Mouse (Mus musculus): ENCODE data around the gene Tmem117. TPM values are rescaled to one million over a fixed set of nuclear protein-coding genes. Genes with fewer than 3 reads are reported as not detected.
A peak's percentile ranks its signal among the peaks of the same experiment; 100 is the strongest.

Gene Tmem117
- polyA plus RNA-seq, 1 experiment from 2014 or later: 2.8 TPM

DNA sequence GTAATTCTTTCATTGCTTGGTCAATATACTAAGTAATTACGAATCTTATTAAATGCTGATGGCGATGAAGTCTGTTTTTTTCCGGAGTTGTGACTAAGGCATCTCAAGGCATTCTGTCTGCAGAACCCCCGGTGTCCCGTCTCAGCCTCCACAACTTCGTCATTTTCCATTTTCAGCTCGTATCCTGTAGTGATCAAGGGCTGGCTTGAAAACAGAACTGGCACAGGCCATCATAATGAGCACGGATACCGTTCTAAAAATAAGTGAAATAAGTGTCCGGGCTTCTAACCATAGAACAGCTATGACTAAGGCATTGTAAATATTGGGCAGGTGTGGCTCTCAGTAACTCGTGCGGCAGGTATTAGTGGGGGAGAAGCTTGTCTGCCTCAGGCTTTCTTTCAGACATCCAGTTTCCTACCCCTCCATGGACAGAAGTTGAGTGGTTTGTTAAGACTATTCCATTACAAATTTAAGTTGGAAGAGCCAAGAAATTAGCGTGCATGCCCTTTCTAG, 26.8 kb downstream of the Tmem117 start:
- no peak for ATAC-seq
- Histone ChIP-seq H3K9me3 (ENCODE audit: control insufficient read depth, low read length) (no peaks in the 10 kb centered on the region), H3K36me3 (ENCODE audit: control insufficient read depth, insufficient read depth, low read length) (no peaks in the 10 kb centered on the region), H3K9ac (ENCODE audit: low read depth, low read length) (no peak overlapping the region), H3K27me3 (replicated peaks; ENCODE audit: control insufficient read depth, insufficient read depth, low read length) (no peaks in the 10 kb centered on the region), H3K4me3 (ENCODE audit: low read length) (no peak overlapping the region), H3K4me2 (ENCODE audit: low read depth, low read length) (no peak overlapping the region), H3K27ac (ENCODE audit: low read length) (no peak overlapping the region), H3K4me1 (ENCODE audit: control insufficient read depth, insufficient read depth, low read length) (peaks cover under 1% of the 10 kb centered on the region; the same call in 1 of the 2 replicates)
- 75% methylated on average over 13 of the region's 13 CpGs for WGBS

DNA sequence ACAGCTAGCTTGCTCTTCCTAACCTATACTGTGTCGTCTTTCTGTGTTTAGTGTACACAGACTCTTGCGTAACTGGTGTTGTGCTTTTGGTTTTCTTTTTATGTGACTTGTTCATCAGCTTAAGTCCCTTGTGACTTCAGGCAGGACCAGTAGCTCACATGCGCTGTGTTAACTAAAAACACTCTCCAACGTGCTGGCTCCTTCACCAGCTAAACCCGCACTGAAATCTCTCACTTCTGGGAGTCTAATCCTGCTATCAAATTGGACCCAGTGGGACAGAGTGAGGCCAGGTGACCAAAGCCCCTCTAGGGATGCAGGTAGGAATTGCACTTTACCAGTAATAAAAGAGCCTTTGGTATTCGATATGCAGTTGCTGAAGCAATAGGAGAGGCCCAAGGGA, 28.9 kb downstream of the Tmem117 start:
- Histone ChIP-seq H3K36me3 (ENCODE audit: control insufficient read depth, insufficient read depth, low read length) (no peaks in the 10 kb centered on the region), H3K4me2 (ENCODE audit: low read depth, low read length) (no peak overlapping the region), H3K4me3 (ENCODE audit: low read length) (no peak overlapping the region), H3K9me3 (ENCODE audit: control insufficient read depth, low read length) (no peaks in the 10 kb centered on the region), H3K9ac (ENCODE audit: low read depth, low read length) (no peak overlapping the region), H3K27me3 (replicated peaks; ENCODE audit: control insufficient read depth, insufficient read depth, low read length) (no peaks in the 10 kb centered on the region), H3K4me1 (ENCODE audit: control insufficient read depth, insufficient read depth, low read length) (0 out of 2 replicates have a peak, but pooled peaks cover 3% of the 10 kb centered on the region), H3K27ac (ENCODE audit: low read length) (no peak overlapping the region)
- WGBS: 73% methylated on average over 6 of the region's 6 CpGs
- ATAC-seq: no peak

DNA sequence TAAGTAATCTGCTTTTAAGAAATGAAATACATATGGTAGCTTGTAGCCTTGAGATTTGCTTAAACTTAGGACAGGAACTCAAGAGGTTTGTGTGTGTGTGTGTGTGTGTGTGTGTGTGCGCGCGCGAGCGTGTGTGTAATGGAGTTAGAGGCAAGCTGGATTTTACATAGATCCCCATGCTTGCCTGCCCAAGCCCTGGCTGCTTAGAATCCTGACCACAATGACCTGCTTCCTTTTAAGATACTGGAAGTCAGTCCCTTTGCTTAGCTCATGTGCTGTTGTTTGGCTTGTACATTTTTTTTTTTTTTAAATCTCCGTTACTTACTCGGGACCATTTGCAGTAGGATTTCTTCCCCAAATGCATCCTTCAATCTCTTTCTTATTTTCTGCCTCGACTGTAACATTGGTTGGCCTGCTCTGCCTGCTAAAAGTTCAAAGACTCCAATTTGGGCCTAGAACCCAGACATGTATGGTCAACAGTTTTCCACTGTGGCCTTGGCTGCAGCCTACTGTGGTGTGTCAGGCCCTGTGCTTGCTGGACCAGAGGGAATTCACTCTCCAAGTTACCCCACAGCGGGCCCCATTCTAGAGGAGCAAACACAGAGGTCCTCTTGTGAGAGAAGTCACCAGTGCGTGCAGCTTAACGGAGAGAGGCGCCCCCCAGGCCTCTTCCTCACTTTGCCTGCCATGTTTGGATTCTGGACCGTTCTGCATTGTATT, 29.5 kb downstream of the Tmem117 start:
- Histone ChIP-seq H3K36me3 (ENCODE audit: control insufficient read depth, insufficient read depth, low read length) (no peaks in the 10 kb centered on the region), H3K27me3 (replicated peaks; ENCODE audit: control insufficient read depth, insufficient read depth, low read length) (no peaks in the 10 kb centered on the region), H3K4me2 (ENCODE audit: low read depth, low read length) (no peak overlapping the region), H3K4me1 (ENCODE audit: control insufficient read depth, insufficient read depth, low read length) (0 out of 2 replicates have a peak, but pooled peaks cover 3% of the 10 kb centered on the region), H3K9me3 (ENCODE audit: control insufficient read depth, low read length) (no peaks in the 10 kb centered on the region), H3K27ac (ENCODE audit: low read length) (no peak overlapping the region), H3K4me3 (ENCODE audit: low read length) (no peak overlapping the region), H3K9ac (ENCODE audit: low read depth, low read length) (no peak overlapping the region)
- ATAC-seq: no peak
- 76% methylated on average over 13 of the region's 13 CpGs for WGBS

DNA sequence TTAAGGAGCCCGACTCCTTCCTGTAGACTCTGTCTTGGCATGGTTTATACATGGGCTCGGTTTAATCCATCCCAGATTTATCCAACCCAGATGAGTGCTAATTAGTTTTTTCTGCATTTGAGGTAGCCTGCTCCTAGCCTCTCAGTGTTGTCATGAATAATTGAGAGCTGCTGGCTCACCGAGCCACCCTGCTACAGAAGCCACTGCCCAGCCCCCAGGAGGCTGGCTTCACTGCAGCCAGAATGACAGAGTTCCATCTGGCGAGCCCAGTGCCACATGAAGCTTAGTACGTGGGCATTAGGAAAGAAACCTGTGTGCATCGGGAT, 30.0 kb downstream of the Tmem117 start:
- ATAC-seq: no peak

DNA sequence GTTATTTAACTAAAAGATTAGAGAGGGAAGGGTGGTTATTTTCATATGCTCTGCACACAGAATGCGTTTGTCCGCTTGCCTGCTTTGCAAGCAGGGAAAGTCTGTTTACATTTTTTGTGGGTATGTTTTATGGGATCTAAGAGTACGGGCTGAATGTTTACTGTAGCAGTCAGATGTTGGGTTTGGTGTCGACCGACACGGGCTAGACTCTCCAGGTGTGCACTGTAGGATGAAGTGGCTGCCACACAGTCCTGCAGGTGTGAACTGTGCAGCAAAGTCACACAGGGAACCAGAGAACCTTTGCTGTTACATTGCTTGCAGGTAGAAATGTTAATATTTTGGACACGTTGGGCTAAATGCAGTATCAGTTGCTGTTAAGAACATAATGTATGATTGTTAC, 31.9 kb downstream of the Tmem117 start:
- no peak overlapping the region for H3K4me2 ChIP-seq (ENCODE audit: low read depth, low read length)
- 20% methylated on average over 7 of the region's 7 CpGs for WGBS
- H3K4me3 ChIP-seq (ENCODE audit: low read length): no peak overlapping the region
- no peaks in the 10 kb centered on the region for H3K36me3 ChIP-seq (ENCODE audit: control insufficient read depth, insufficient read depth, low read length)
- peak; percentile 54; the same call in 1 of the 2 replicates for ATAC-seq
- no peak overlapping the region for H3K9ac ChIP-seq (ENCODE audit: low read depth, low read length)
- H3K4me1 ChIP-seq (ENCODE audit: control insufficient read depth, insufficient read depth, low read length): 0 out of 2 replicates have a peak, but pooled peaks cover 3% of the 10 kb centered on the region
- no peak overlapping the region for H3K27ac ChIP-seq (ENCODE audit: low read length)
- H3K9me3 ChIP-seq (ENCODE audit: control insufficient read depth, low read length): no peaks in the 10 kb centered on the region
- no peaks in the 10 kb centered on the region for H3K27me3 ChIP-seq (replicated peaks; ENCODE audit: control insufficient read depth, insufficient read depth, low read length)

More for the DNA sequence above, 30.0 kb downstream of the Tmem117 start:
- no peak overlapping the region for H3K4me2 ChIP-seq (ENCODE audit: low read depth, low read length)
- no peaks in the 10 kb centered on the region for H3K9me3 ChIP-seq (ENCODE audit: control insufficient read depth, low read length)
- no peaks in the 10 kb centered on the region for H3K36me3 ChIP-seq (ENCODE audit: control insufficient read depth, insufficient read depth, low read length)
- no peak overlapping the region for H3K9ac ChIP-seq (ENCODE audit: low read depth, low read length)
- H3K27ac ChIP-seq (ENCODE audit: low read length): no peak overlapping the region
- no peaks in the 10 kb centered on the region for H3K27me3 ChIP-seq (replicated peaks; ENCODE audit: control insufficient read depth, insufficient read depth, low read length)
- 0 out of 2 replicates have a peak, but pooled peaks cover 3% of the 10 kb centered on the region for H3K4me1 ChIP-seq (ENCODE audit: control insufficient read depth, insufficient read depth, low read length)
- 53% methylated on average over 6 of the region's 6 CpGs for WGBS
- H3K4me3 ChIP-seq (ENCODE audit: low read length): no peak overlapping the region

DNA sequence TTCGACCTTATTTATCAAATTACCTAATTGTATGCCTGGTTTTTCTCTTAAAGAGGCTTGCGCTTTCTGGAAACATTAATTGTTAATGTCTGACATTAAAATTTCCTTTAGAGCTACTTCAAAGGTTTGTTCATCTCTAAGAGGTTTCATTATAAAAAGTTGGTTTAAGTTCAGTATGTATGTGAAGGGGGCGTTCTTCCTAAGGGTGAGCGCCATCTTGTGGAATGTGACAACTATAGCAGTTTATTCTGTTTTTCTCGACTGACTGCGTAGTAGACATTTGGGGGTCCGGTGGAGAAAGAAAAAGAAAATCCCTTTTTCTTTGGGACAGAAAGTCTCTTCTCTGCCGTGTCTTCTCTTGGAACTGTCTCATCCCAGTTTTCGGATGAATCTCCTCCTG, 32.4 kb downstream of the Tmem117 start:
- Histone ChIP-seq H3K4me1 (ENCODE audit: control insufficient read depth, insufficient read depth, low read length) (0 out of 2 replicates have a peak, but pooled peaks cover 3% of the 10 kb centered on the region), H3K36me3 (ENCODE audit: control insufficient read depth, insufficient read depth, low read length) (no peaks in the 10 kb centered on the region), H3K9me3 (ENCODE audit: control insufficient read depth, low read length) (no peaks in the 10 kb centered on the region), H3K4me2 (ENCODE audit: low read depth, low read length) (0 out of 2 replicates have a peak overlapping the region, but pooled peaks have one; percentile 24), H3K27ac (ENCODE audit: low read length) (no peak overlapping the region), H3K27me3 (replicated peaks; ENCODE audit: control insufficient read depth, insufficient read depth, low read length) (no peaks in the 10 kb centered on the region), H3K9ac (ENCODE audit: low read depth, low read length) (no peak overlapping the region), H3K4me3 (ENCODE audit: low read length) (no peak overlapping the region)
- 15% methylated on average over 9 of the region's 9 CpGs for WGBS
- ATAC-seq: no peak

DNA sequence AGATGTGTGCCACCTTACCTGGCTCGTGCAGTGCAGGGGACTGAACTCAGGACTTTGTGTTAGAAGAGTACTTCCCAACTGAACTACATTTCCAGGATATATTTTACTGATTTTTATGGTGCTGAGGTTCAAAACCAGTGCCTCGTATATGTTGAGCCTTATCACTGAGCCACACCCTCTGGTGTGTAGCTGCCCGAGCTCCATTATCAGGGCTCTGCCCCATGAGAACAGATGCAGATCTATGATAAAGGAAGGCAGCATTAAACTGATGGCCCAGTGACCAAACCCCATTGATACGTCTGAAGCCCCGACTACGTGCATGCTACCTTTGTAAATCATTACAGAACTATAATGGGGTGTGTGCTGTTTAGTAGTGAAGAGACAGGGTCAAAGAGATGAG, 35.6 kb downstream of the Tmem117 start:
- no peaks in the 10 kb centered on the region for H3K9me3 ChIP-seq (ENCODE audit: control insufficient read depth, low read length)
- H3K4me1 ChIP-seq (ENCODE audit: control insufficient read depth, insufficient read depth, low read length): 0 out of 2 replicates have a peak, but pooled peaks cover 3% of the 10 kb centered on the region
- no peak overlapping the region for H3K9ac ChIP-seq (ENCODE audit: low read depth, low read length)
- peak; percentile 87 for ATAC-seq
- H3K27ac ChIP-seq (ENCODE audit: low read length): no peak overlapping the region
- no peak overlapping the region for H3K4me2 ChIP-seq (ENCODE audit: low read depth, low read length)
- H3K36me3 ChIP-seq (ENCODE audit: control insufficient read depth, insufficient read depth, low read length): no peaks in the 10 kb centered on the region
- no peaks in the 10 kb centered on the region for H3K27me3 ChIP-seq (replicated peaks; ENCODE audit: control insufficient read depth, insufficient read depth, low read length)
- 69% methylated on average over 6 of the region's 6 CpGs for WGBS
- H3K4me3 ChIP-seq (ENCODE audit: low read length): no peak overlapping the region

DNA sequence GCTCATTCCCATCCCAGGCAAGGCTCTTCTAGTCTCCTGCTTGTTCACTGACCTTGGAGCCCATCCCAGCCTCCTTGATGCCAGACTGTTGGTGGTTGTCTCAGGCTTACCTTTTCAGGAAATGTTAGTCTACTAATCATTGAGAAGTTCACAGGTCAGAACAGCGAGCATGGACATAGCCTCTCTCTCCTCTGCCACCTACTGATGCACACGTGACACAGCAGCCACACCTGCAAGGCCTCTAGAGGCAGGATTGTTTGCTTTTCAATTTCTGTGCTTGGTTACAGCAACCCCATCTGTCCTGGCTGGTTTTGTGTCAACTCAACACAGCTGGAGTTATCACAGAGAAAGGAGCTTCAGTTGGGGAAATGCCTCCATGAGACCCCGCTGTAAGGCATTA, 52.1 kb downstream of the Tmem117 start:
- H3K4me3 ChIP-seq (ENCODE audit: low read length): no peak overlapping the region
- 43% methylated on average over 3 of the region's 3 CpGs for WGBS
- H3K27me3 ChIP-seq (replicated peaks; ENCODE audit: control insufficient read depth, insufficient read depth, low read length): no peaks in the 10 kb centered on the region
- no peaks in the 10 kb centered on the region for H3K36me3 ChIP-seq (ENCODE audit: control insufficient read depth, insufficient read depth, low read length)
- H3K9me3 ChIP-seq (ENCODE audit: control insufficient read depth, low read length): no peaks in the 10 kb centered on the region
- H3K4me2 ChIP-seq (ENCODE audit: low read depth, low read length): no peak overlapping the region
- no peak overlapping the region for H3K27ac ChIP-seq (ENCODE audit: low read length)
- no peaks in the 10 kb centered on the region for H3K4me1 ChIP-seq (ENCODE audit: control insufficient read depth, insufficient read depth, low read length)
- no peak overlapping the region for H3K9ac ChIP-seq (ENCODE audit: low read depth, low read length)
- peak; percentile 74 for ATAC-seq

DNA sequence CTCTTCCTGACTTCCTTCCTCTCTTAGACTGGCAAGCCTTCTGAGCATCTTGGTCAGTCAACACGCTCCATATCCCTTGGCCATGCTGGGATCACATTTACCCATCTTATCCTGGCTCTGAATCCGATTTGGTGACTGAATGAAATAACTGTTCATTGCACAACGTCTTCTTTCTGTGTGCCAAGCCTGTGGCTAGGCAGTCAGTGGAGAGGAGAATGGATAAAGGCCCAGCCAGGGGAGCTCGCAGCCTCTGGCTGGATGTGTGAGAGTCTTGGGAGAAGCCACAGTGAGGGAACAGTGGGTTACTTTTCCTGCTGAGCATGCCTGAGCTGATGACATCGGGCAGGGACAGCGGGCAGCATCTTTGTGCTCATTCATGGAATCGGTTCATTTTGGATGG, 55.2 kb downstream of the Tmem117 start:
- H3K27ac ChIP-seq (ENCODE audit: low read length): no peak overlapping the region
- no peaks in the 10 kb centered on the region for H3K9me3 ChIP-seq (ENCODE audit: control insufficient read depth, low read length)
- no peaks in the 10 kb centered on the region for H3K27me3 ChIP-seq (replicated peaks; ENCODE audit: control insufficient read depth, insufficient read depth, low read length)
- no peak overlapping the region for H3K4me2 ChIP-seq (ENCODE audit: low read depth, low read length)
- no peak for ATAC-seq
- H3K4me1 ChIP-seq (ENCODE audit: control insufficient read depth, insufficient read depth, low read length): no peaks in the 10 kb centered on the region
- H3K4me3 ChIP-seq (ENCODE audit: low read length): no peak overlapping the region
- no peak overlapping the region for H3K9ac ChIP-seq (ENCODE audit: low read depth, low read length)
- H3K36me3 ChIP-seq (ENCODE audit: control insufficient read depth, insufficient read depth, low read length): no peaks in the 10 kb centered on the region
- WGBS: 73% methylated on average over 7 of the region's 7 CpGs
